Mouse (Mus musculus): ENCODE data around the gene C130050O18Rik.

GRCm38 (mm10) chr5:139399991-139400390 lies 5.1 kb upstream of the C130050O18Rik start:
- TF ChIP-seq CTCF (IDR thresholded peaks at IDR 0.05; ENCODE audit: control insufficient read depth, insufficient read depth, insufficient replicate concordance, low read depth, low read length) (no peak), POLR2A (IDR thresholded peaks at IDR 0.05; ENCODE audit: control insufficient read depth, low read depth, low read length) (no peak)

Measured in testis, adult 2 months (tissue).